Mouse (Mus musculus): ENCODE data around the gene Phlda2.
"Not testable (repeated sequence)": the region's sequence is repeated elsewhere in the genome, so short reads cannot be mapped to it uniquely, and the experiment has no call there.

Gene Phlda2

GRCm38 (mm10) chr7:143502418-143503200 lies at the start of gene Phlda2:
Gene Phlda2 (minus strand): TSS chr7:143503150.
- DNase-seq (ENCODE audit: low read depth, low spot score), result peak; percentile 61

GRCm38 (mm10) chr7:143549588-143550220 lies 46.8 kb upstream of the Phlda2 start:
- DNase-seq (ENCODE audit: low read depth, low spot score), result no peak

GRCm38 (mm10) chr7:143548976-143549457 lies 46.1 kb upstream of the Phlda2 start, which contains the start of gene Nap1l4:
Gene Nap1l4 (minus strand): TSS chr7:143549106.
- peak; percentile 95 for DNase-seq (ENCODE audit: low read depth, low spot score)

DNA sequence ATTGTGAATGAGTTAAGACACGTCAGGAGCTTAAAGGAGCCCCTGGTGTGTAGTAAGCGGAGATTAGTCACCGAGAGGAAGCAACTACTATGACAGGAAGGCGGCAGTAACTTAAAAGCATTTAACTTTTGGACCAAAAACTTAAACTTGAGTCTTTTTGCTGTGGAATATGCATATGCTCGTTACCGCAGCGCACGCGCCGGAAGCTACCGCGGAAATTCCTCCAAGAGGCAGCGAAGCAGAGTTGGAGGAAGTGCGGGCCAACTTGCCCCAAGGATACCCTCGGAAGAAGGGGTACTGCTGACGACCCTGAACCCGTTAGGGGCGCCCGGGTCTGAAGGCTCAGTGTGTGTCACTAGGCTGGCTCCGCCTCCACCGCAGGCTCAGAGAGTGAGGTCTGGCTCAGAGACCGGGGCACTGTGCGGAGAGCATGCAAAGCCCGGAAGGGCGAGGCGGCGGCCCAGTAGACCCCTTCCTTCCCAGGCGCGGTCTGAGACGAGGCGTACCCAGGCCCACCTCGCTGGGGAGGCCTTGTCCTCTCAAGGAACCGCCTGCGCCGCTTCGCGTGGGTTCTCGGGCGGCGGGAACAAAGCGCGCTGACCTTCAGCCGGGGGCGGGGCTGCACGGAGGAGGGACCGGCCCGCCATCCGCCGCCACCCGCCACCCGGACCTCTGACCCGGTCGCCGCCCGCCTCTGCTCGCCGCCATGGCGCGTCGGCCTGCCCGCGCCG lies 45.4 kb upstream of the Phlda2 start:
- peak; percentile 13 for DNase-seq (ENCODE audit: low read depth, low spot score)

DNA sequence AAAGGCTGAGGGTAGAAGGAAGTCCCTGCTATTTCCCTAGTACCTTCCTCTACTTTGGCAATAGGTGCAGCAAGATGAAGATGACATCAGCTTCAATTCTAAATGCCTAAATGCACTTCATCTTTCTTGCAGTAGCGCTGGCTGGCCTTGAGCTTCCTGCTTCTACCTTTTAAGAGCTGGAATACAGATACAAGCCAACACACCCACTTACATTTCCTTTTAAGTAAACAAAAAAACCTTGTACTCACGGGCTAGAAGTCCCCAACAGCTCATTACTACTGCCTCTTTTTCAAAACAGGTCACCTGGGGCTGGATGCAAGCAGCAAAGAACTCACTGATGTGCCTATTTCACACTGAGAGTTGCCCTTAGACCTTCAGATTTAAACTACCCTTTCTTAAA lies 43.6 kb upstream of the Phlda2 start:
- DNase-seq (ENCODE audit: low read depth, low spot score), result no peak

DNA sequence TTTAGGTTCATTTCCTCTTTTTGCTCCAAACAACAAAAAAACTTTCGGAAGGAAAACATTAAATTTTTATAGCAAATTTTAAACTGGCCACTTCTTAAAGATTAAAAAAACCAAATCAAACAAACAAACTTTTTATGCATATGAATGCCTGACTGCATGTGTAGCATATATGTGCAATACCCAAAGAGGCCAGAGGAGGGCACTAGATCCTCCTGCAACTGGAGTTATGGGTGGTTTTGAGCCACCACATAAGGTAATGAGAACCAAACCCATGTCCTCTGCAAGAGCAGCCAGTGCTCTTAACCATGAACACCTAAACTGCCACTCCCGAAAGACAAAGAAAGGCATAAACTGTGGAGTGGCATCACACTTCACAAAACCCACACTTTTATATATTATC lies 41.4 kb upstream of the Phlda2 start:
- DNase-seq (ENCODE audit: low read depth, low spot score), result peak; percentile 22

GRCm38 (mm10) chr7:143538671-143539070 lies 35.7 kb upstream of the Phlda2 start:
- no peak for DNase-seq (ENCODE audit: low read depth, low spot score)

DNA sequence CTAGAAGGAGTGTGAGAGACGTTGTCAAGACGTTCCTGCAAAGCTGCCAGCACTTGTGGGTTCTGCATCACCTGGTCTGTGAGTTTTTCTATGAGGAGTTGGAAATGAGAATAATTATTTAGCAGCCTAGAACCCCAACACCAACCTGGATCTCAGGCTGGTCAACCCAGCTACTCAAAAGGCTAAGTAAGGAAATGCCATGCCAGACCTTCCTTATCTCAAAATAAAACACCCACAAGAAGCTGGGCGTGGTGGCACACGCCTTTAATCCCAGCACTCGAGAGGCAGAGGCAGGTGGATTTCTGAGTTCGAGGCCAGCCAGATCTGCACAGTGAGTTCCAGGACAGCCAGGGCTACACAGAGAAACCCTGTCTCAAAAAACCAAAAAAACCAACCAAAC lies 35.3 kb upstream of the Phlda2 start:
- not testable (repeated sequence) for DNase-seq (ENCODE audit: low read depth, low spot score)

GRCm38 (mm10) chr7:143536251-143536650 lies 33.3 kb upstream of the Phlda2 start:
- DNase-seq (ENCODE audit: low read depth, low spot score), result no peak

DNA sequence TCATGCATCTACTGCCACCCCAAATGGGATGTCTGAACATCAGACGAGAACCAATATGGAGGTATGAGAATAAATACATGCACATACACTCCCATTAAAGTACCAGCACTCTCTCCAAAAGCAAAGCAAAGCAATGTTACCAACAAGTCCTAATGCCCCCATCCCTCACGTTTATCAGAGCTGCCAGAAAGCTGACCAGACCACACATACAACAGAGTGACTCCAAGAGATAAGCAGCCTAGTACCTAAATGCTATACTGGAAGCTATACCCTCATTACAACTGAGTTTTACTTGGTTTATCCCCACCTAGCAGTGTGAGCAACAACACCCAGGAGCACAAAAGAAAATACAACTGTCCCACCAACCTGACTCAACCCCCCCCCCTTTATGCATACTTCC lies 30.3 kb upstream of the Phlda2 start:
- no peak for DNase-seq (ENCODE audit: low read depth, low spot score)

GRCm38 (mm10) chr7:143532410-143532809 lies 29.5 kb upstream of the Phlda2 start:
- no peak for DNase-seq (ENCODE audit: low read depth, low spot score)

- DNase-seq (ENCODE audit: low read depth, low spot score), result no peak
Observed at GRCm38 (mm10) chr7:143519333-143519732, 16.4 kb upstream of the Phlda2 start.

- DNase-seq (ENCODE audit: low read depth, low spot score), result no peak
Observed at GRCm38 (mm10) chr7:143514416-143514768, 11.4 kb upstream of the Phlda2 start.

GRCm38 (mm10) chr7:143513763-143514415 lies 10.9 kb upstream of the Phlda2 start:
- DNase-seq (ENCODE audit: low read depth, low spot score), result no peak

GRCm38 (mm10) chr7:143511335-143511712 lies 8.4 kb upstream of the Phlda2 start:
- no peak for DNase-seq (ENCODE audit: low read depth, low spot score)

- DNase-seq (ENCODE audit: low read depth, low spot score), result no peak
Observed at GRCm38 (mm10) chr7:143510593-143511334, 7.8 kb upstream of the Phlda2 start.

- no peak for DNase-seq (ENCODE audit: low read depth, low spot score)
Observed at GRCm38 (mm10) chr7:143509566-143509965, 6.6 kb upstream of the Phlda2 start.

DNA sequence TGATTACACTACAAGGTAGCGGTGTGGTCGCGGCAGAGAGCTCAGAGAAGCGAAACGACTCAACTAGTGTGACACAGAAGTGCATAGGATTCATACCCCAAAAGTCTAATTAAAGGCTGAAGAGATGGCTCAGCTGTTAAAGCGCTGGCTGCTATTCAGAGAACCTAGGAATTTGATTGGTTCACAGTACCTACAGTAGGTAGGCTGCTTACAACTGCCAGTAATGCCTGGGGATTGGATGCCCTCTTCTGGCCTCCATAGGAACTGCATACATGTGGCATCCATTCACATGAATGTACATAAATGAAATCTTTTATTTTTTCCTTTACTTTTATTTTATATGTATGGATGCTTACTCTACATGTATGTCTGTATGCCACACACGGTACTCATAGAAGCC lies 3.7 kb upstream of the Phlda2 start:
- DNase-seq (ENCODE audit: low read depth, low spot score), result no peak

GRCm38 (mm10) chr7:143506271-143506670 lies 3.3 kb upstream of the Phlda2 start:
- DNase-seq (ENCODE audit: low read depth, low spot score), result no peak

DNA sequence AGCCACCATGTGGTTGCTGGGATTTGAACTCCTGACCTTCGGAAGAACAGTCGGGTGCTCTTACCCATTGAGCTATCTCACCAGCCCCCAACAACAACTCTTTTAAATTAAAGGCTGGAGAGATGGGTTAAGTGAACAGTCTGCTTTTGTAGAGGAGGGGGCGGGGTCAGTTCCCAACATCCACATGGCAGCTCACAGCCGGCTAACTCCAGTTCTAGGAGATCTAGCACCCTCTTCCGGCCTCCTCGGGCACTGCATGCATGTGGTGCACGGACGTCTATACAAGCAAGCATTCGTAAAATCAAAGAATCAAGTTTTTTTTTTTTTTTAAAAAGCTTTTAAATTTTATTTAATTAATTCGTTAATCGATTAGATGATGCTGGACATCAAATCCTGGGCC lies 2.9 kb upstream of the Phlda2 start:
- DNase-seq (ENCODE audit: low read depth, low spot score), result peak; percentile 80

GRCm38 (mm10) chr7:143505411-143505810 lies 2.5 kb upstream of the Phlda2 start:
- DNase-seq (ENCODE audit: low read depth, low spot score), result no peak

Data from WW6 (cell line).